In genomic region chr1:24699320-24699719, GRCm38 (mm10) we compare ENCODE assay signal across 8 mouse cellular contexts. TPM values are rescaled to one million over a fixed set of nuclear protein-coding genes. Genes with fewer than 3 reads are reported as not detected.
DNase-seq lines count a peak whose midpoint lies in the region; ATAC-seq and TF ChIP-seq lines count a peak whose summit lies in the region.

No protein-coding gene starts in this region.

- no peaks in the 10 kb centered on the region for H3K79me2 ChIP-seq in heart, adult 2 months (replicated peaks; ENCODE audit: control insufficient read depth, insufficient read depth, low read length)

- TF ChIP-seq POLR2A in heart, adult 2 months (IDR thresholded peaks at IDR 0.05; ENCODE audit: insufficient read depth, low read depth, low read length): no peak

- H3K4me1 ChIP-seq in hindbrain, embryonic 10.5 days (replicated peaks): peaks cover 12% of the 10 kb centered on the region; the same call in 1 of the 2 replicates
- 0 out of 2 replicates have a peak, but pooled peaks cover 3% of the 10 kb centered on the region for H3K4me1 ChIP-seq in hindbrain, embryonic 14.5 days (replicated peaks; ENCODE audit: control insufficient read depth, insufficient read depth, low read length)
- peaks cover 9% of the 10 kb centered on the region for H3K4me1 ChIP-seq in heart, adult 2 months (ENCODE audit: control insufficient read depth, insufficient read depth, low read length)
- peaks cover 9% of the 10 kb centered on the region; the same call in 1 of the 2 replicates for H3K4me1 ChIP-seq in kidney, embryonic 15.5 days

- no peak for ATAC-seq in hindbrain, embryonic 14.5 days (ENCODE audit: low FRiP score)
- ATAC-seq in kidney, embryonic 15.5 days (replicated peaks; ENCODE audit: low FRiP score): peak; percentile 95

- H3K9me3 ChIP-seq in hindbrain, embryonic 10.5 days: no peaks in the 10 kb centered on the region
- no peaks in the 10 kb centered on the region for H3K9me3 ChIP-seq in hindbrain, embryonic 14.5 days (ENCODE audit: control insufficient read depth, low read length)
- no peaks in the 10 kb centered on the region for H3K9me3 ChIP-seq in kidney, embryonic 15.5 days (replicated peaks)

- no peak overlapping the region for H3K4me2 ChIP-seq in hindbrain, embryonic 14.5 days (replicated peaks)
- H3K4me2 ChIP-seq in kidney, embryonic 15.5 days: no peak overlapping the region

- no peak overlapping the region for H3K27ac ChIP-seq in hindbrain, embryonic 10.5 days
- H3K27ac ChIP-seq in hindbrain, embryonic 14.5 days: no peak overlapping the region
- peak overlapping the region; percentile 34 for H3K27ac ChIP-seq in heart, adult 2 months
- H3K27ac ChIP-seq in kidney, embryonic 15.5 days: no peak overlapping the region

- intact Hi-C loops in heart, adult 2 months (cut with DNase I): loop anchor here (1.0 kb wide), 1 partner anchor 21 kb away; the partner anchor contains the start of gene Lmbrd1

- DNase-seq in hindbrain, embryonic 10.5 days (ENCODE audit: low spot score): peak; percentile 25
- DNase-seq in hindbrain, embryonic 14.5 days (ENCODE audit: low spot score): no peak
- peak; percentile 56 to 65 for DNase-seq in heart, adult 2 months
- peak; percentile 50 for DNase-seq in lung, postnatal 25 days (ENCODE audit: low spot score)
- no peak for DNase-seq in frontal cortex, postnatal 25 days (ENCODE audit: low spot score in 2 of 2)
- DNase-seq in left cerebral cortex, adult 11 months (ENCODE audit: low spot score): no peak
- no peak for DNase-seq in layer of hippocampus, adult 9-11 months

- no peak overlapping the region for H3K9ac ChIP-seq in hindbrain, embryonic 14.5 days
- H3K9ac ChIP-seq in heart, adult 2 months (ENCODE audit: low read depth, low read length): peak overlapping the region; percentile 3; the same call in 1 of the 2 replicates
- no peak overlapping the region for H3K9ac ChIP-seq in kidney, embryonic 15.5 days

- WGBS in hindbrain, embryonic 10.5 days: 27% methylated on average over 9 of the region's 9 CpGs
- WGBS in hindbrain, embryonic 14.5 days: 29% methylated on average over 9 of the region's 9 CpGs
- 13% methylated on average over 9 of the region's 9 CpGs for WGBS in heart, adult 2 months
- 20% methylated on average over 9 of the region's 9 CpGs for WGBS in kidney, embryonic 15.5 days

- no peak overlapping the region for H3K4me3 ChIP-seq in hindbrain, embryonic 10.5 days
- H3K4me3 ChIP-seq in hindbrain, embryonic 14.5 days (replicated peaks; ENCODE audit: low read length): no peak overlapping the region
- 0 out of 2 replicates have a peak overlapping the region, but pooled peaks have one; percentile 18 for H3K4me3 ChIP-seq in heart, adult 2 months
- no peak overlapping the region for H3K4me3 ChIP-seq in kidney, embryonic 15.5 days (replicated peaks)

- TF ChIP-seq EP300 in heart, adult 2 months (IDR thresholded peaks at IDR 0.05; ENCODE audit: insufficient read depth, low read depth, low read length): no peak

- TF ChIP-seq CTCF in heart, adult 2 months (IDR thresholded peaks at IDR 0.05): no peak

- H3K27me3 ChIP-seq in hindbrain, embryonic 10.5 days (ENCODE audit: insufficient read depth, poor library complexity, severe bottlenecking): no peaks in the 10 kb centered on the region
- H3K27me3 ChIP-seq in hindbrain, embryonic 14.5 days (ENCODE audit: control insufficient read depth, insufficient read depth, low read length): no peaks in the 10 kb centered on the region
- no peaks in the 10 kb centered on the region for H3K27me3 ChIP-seq in heart, adult 2 months (ENCODE audit: control insufficient read depth, insufficient read depth, low read length)
- H3K27me3 ChIP-seq in kidney, embryonic 15.5 days: no peaks in the 10 kb centered on the region

- H3K36me3 ChIP-seq in hindbrain, embryonic 10.5 days: no peaks in the 10 kb centered on the region; the same call in 1 of the 2 replicates
- no peaks in the 10 kb centered on the region for H3K36me3 ChIP-seq in hindbrain, embryonic 14.5 days (replicated peaks; ENCODE audit: control insufficient read depth, insufficient read depth)
- H3K36me3 ChIP-seq in heart, adult 2 months (ENCODE audit: control insufficient read depth, insufficient read depth, low read length): peaks cover 14% of the 10 kb centered on the region
- no peaks in the 10 kb centered on the region for H3K36me3 ChIP-seq in kidney, embryonic 15.5 days

RNA-seq across cellular contexts. Expression of gene Lmbrd1, which starts 20.9 kb away (rescaled TPM):
- 24.0 and 26.9 TPM in 2 replicates for polyA plus RNA-seq in hindbrain, embryonic 10.5 days (2016; fragmentation: Nextera tagmentation; extraction: Ambion mirVana)
- polyA plus RNA-seq in hindbrain, embryonic 14.5 days (2014; fragmentation: Nextera tagmentation; extraction: Ambion mirVana): 53.0 and 56.7 TPM in 2 replicates
- total RNA-seq in heart, adult 2 months (2021): 10 to 100 TPM; 39.7 to 49.0 TPM
- polyA plus RNA-seq in heart, adult 2 months (2012; rRNA removed): 26.0 and 36.8 TPM in 2 replicates
- polyA plus RNA-seq in kidney, embryonic 15.5 days (2015; fragmentation: Nextera tagmentation; extraction: Ambion mirVana): 31.8 and 34.9 TPM in 2 replicates

Comparison
In these comparisons a context has a peak if more than half of its experiments do, and no peak if none do; other contexts are left out.
1. DNase-seq: peak in hindbrain, embryonic 10.5 days (single experiment), heart, adult 2 months (2 of 2) and lung, postnatal 25 days (single experiment); none in hindbrain, embryonic 14.5 days (single experiment), frontal cortex, postnatal 25 days (0 of 2), left cerebral cortex, adult 11 months (single experiment) and layer of hippocampus, adult 9-11 months (single experiment).